Mouse (Mus musculus) lung, adult 2 months (tissue): ENCODE data around the gene Polr3gl. TPM values are rescaled to one million over a fixed set of nuclear protein-coding genes. Genes with fewer than 3 reads are reported as not detected.

Experiments used
- DNase-seq: peaks from one replicate; pipeline ENCODE4 v3.0.0; 2022
- H3K4me1 ChIP-seq: fragments of 200-500 bp; 2 replicates; pipeline ENCODE4 v1.6.1; 2011; ENCODE audit warnings: low read length; ENCODE audit not compliant: control insufficient read depth, insufficient read depth
- H3K4me3 ChIP-seq: fragments of 200-500 bp; replicated peaks from 2 replicates; pipeline ENCODE3; 2011; ENCODE audit warnings: low read depth, mild to moderate bottlenecking, control low read depth, low read length; ENCODE audit errors: extremely low read depth
- CTCF ChIP-seq: fragments of 200-500 bp; IDR thresholded peaks from 2 replicates; pipeline ENCODE4 v1.5.1; 2011; ENCODE audit warnings: mild to moderate bottlenecking, low read length, control low read depth; ENCODE audit not compliant: insufficient read depth
- POLR2A ChIP-seq: fragments of 200-500 bp; IDR thresholded peaks from 2 replicates; pipeline ENCODE4 v1.6.1; 2011; ENCODE audit warnings: low read depth, mild to moderate bottlenecking, control low read depth, low read length, borderline replicate concordance; ENCODE audit errors: extremely low read depth
- WGBS: fragments of 180-500 bp; shearing (Covaris S2); methylation state at CpG from one replicate; pipeline ENCODE4 v1.1.7; 2018; 5-methylcytosine and 5-hydroxymethylcytosine counted together
- polyA plus RNA-seq: library from polyadenylated mRNA; depleted of rRNA; stranded (reverse); fragments of >200 nt; gene quantifications from 2 replicates; pipeline ENCODE4 v1.2.3, GENCODE M21; 2012; rRNA removed

Polr3gl gene
- 18.3 and 21.3 TPM in 2 replicates for polyA plus RNA-seq

DNA sequence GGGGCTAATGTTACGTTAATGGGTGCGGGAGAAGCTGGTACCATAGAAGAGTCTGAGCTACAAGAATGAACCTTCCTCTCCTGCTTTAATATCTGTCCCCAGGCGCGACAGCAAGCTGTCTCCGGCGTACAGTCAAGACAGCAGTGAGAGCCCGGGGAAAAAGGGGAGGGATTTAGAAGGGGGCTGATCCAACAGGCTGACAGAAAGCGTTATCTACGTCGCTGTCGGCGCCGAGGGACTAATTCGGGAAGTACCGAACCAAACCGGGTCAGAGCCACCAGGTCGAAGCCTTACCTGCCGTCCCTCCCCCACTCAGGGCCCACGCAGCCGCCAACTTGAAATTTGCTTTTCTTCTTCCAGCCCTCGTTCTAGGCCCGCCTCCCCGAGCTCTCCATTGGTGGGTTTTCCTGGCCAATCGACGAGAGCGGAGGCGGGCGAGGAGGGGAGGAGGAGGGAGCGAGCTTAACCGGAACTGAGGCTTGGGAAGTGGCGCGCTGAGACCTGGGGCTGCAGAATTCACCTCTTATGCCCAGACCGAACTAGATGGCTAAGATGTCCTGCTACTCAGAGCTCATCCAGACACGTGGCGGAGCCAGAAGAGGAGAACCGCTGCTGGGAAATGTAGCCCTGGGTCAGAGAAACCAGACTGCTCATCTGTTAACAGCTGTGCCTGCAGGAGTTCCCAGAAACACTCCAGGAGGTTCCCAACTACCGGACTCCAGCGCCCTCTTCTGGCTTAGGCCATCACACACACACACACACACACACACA is at the start of gene Polr3gl:
Gene Polr3gl, minus strand, starts transcription at position 392 of the 771 bp plus-strand sequence.
- Histone ChIP-seq H3K4me1 (peaks cover 10% of the 10 kb centered on the region), H3K4me3 (peak within 1 kb of the TSS; percentile 90)
- under 1% methylated on average over 37 of the region's 38 CpGs for WGBS
- peak; percentile 77; the same call in 1 of the 2 replicates for TF ChIP-seq POLR2A
- no peak for TF ChIP-seq CTCF
- DNase-seq = peak; percentile 95

DNA sequence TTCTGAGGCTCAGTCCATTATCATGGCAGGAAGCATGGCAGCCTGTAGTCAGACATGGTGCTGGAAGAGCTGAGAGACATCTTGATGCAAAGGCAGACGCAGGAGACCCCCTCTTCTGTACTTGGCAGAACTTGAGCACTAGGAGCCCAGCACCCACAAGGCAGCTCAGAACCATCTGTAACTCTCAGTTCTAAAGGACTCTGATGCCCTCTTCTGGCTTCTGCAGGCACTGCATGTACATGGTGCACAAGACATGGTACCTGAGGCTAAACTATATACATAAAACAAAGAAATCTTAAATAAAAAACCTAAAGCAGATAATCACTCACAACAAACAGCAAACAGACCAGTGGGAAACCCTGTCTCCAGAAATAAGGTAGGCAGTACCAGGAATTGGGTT is 45.2 kb upstream of the Polr3gl start:
- peak; percentile 70 for DNase-seq
- Histone ChIP-seq H3K4me3 (no peak overlapping the region), H3K4me1 (peaks cover 8% of the 10 kb centered on the region)
- no peak for TF ChIP-seq POLR2A
- peak; percentile 63 for TF ChIP-seq CTCF
- 80% methylated on average over 1 of the region's 1 CpGs for WGBS

DNA sequence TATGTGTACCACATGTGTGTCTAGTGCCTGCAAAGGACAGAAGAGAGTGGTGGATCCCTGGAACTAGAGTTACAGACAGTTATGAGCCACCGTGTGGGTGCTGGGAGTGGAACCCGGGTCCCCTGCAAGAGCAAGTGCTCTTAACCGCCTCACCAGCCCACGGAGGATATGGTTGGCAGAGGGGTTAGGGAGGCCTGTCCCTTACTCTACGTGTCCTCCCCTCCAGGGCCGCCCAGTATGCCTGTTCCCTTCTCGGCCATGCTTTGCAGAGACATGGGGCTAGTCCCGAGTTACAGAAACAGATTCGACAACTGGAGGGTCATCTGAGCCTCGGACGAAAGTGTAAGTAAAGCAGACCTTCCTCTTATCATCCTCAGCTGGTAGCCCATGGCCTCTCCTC is 42.5 kb upstream of the Polr3gl start:
- TF ChIP-seq CTCF = no peak
- TF ChIP-seq POLR2A = no peak
- H3K4me3 ChIP-seq = no peak overlapping the region
- 61% methylated on average over 11 of the region's 11 CpGs for WGBS
- no peak for DNase-seq
- peaks cover 8% of the 10 kb centered on the region for H3K4me1 ChIP-seq

DNA sequence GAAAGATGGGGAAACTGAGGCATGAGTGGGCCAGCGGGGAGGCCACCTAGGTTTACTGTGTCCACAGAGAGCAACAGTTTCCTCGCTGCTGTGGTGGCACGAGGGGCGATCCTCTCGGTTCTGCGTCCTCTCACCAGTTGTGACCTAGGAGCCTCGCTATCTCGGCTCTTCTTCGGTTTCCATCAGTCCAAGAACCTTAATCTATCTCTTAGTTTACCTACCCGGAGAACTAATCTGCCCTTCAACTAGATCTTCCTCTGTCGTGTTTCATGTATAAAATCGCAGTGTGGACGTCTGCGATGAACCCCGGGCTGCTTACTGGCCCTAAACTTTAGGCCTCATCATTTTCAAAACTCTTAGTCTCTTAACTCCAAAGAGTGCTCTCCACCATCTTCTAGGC is 41.9 kb upstream of the Polr3gl start:
- 5% methylated on average over 15 of the region's 15 CpGs for WGBS
- peaks cover 8% of the 10 kb centered on the region for H3K4me1 ChIP-seq
- H3K4me3 ChIP-seq = peak overlapping the region; percentile 96
- no peak for TF ChIP-seq POLR2A
- no peak for TF ChIP-seq CTCF
- DNase-seq = no peak

DNA sequence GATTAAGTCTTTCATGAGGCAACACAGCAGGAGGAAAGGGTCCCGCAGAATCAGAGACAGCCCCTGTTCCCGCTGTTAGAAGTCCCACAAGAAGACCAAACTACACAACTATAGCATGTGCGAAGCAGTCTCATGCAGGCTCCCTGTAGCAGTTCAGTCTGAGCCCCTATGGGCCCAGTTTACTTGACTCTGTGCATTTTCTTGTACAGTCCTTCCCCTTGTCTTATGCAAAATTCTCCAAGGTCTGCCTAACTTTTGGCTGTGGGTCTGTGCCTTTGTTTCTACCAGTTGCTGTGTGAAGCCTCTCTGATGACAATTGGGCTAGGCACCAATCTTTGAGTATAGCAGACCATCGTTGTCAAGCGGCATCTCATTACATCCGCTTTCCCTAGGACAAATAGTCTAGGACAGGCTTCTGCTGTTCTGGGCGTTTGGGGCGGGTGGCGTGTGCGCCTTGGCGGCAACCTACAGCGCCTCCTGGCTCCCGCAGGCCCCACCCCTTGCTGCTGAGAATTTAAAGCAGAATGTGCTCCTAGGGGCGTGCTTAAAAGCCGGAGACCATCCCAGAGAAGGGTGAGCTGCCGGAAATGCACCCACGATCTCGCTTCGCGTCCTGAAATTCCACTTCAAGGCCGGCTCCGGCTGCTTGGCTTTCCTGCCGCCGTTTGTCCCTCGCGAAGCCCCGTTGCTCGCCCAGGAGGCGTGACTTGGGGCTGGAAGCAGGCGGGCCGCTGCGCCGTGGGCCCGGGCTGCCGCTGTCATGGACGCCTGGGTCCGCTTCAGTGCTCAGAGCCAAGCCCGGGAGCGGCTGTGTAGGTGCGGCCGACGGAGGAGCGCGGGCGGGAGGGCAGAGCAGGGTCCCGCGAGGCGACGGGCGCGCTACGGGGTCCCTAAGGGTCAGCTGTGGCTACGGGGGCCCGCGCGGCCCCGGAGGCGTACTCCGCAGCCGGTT is 41.2 kb upstream of the Polr3gl start, which contains the start of the genes Pex11b and Gm42957:
Gene Pex11b, plus strand, starts transcription at position 449 of the 952 bp plus-strand sequence.
Gene Gm42957, plus strand, starts transcription at position 547 of the 952 bp plus-strand sequence.
- Histone ChIP-seq H3K4me1 (peaks cover 12% of the 10 kb centered on the region), H3K4me3 (peak within 1 kb of the TSS; percentile 96)
- 2% methylated on average over 60 of the region's 60 CpGs for WGBS
- TF ChIP-seq POLR2A = peak; percentile 58; the same call in 1 of the 2 replicates
- no peak for TF ChIP-seq CTCF
- DNase-seq = peak; percentile 91

DNA sequence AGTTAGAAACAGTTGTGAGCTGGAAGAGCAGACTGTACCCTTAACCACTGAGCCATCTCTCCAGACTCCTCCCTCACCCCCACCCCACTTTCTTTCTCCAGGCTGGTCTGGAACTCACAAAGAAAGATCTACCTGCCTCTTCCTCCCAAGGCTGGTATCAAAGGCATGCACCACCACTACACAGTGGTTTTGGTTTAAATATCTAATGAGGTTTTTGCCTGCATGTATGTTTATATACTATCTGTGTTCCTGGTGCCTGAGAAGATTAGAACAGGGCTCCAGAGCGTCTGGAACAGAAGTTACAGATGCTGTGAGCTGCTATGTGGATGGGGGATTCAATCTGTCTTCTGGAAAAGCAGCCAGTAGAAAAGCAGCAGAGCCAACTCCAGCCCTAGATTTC is 40.0 kb upstream of the Polr3gl start:
- H3K4me1 ChIP-seq = peaks cover 12% of the 10 kb centered on the region
- TF ChIP-seq CTCF (no peak), POLR2A (no peak)
- WGBS = 85% methylated on average over 1 of the region's 1 CpGs
- no peak overlapping the region for H3K4me3 ChIP-seq
- DNase-seq = no peak

DNA sequence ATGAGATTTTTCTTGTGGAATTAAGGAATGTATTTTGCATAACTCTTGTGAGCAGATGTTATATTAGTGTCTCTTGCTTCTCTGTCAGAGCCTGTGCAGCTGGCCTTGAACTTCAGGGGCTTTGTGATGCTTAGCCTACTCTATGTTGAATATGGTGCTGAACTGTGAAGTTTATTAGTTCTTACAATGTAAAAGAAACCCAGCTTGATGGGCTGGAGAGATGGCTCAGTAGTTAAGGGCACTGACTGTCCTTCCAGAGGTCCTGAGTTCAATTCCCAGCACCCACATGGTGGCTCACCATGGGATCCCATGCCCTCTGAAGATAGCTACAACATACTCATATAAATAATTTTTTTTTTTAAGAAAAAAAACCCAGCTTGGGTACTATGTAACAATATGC is 38.1 kb upstream of the Polr3gl start:
- H3K4me3 ChIP-seq = no peak overlapping the region
- H3K4me1 ChIP-seq = peaks cover 12% of the 10 kb centered on the region
- TF ChIP-seq POLR2A = no peak
- TF ChIP-seq CTCF = no peak
- no peak for DNase-seq

DNA sequence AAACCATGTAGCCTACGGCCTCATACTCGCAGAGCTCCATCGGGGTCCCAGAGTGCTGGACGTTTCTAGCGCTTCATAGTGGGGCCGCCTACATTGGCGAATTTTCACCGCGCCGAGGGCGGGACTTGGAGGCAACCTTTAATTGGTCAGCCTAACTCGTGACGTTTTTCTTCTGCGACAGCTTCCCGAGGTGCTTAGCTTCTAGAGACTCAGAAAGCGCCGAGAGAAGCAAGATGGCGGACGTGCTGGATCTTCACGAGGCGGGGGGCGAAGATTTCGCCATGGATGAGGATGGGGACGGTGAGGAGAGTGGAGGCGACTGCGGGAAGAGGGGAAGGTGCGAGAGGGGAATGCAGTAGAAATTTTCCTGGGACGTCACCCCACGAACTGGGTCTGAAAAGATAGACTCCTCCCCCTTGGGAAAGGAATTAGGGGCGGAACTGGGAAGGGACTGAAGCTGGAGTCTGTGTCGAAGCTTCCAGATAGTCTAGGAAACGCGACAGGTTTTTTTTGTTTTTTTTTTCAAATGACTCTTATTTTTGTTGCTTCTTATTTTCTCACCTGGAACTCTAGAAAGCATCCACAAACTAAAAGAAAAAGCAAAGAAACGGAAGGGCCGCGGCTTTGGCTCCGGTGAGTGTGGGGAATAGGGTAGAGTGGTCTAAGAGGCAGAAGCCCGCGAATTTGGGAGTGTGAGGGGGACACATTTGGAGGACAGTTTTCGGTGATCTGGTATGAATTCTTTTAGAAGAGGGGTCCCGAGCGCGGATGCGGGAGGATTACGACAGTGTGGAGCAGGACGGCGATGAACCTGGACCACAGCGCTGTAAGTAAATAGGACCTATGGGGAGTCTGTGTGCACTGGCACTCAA is 36.0 kb upstream of the Polr3gl start, which contains the start of gene Rbm8a:
Gene Rbm8a, plus strand, starts transcription at position 205 of the 872 bp plus-strand sequence.
- TF ChIP-seq POLR2A = peak; percentile 98
- no peak for TF ChIP-seq CTCF
- H3K4me3 ChIP-seq = peak within 1 kb of the TSS; percentile 75
- DNase-seq = peak; percentile 96
- under 1% methylated on average over 48 of the region's 48 CpGs for WGBS
- H3K4me1 ChIP-seq = peaks cover 7% of the 10 kb centered on the region

DNA sequence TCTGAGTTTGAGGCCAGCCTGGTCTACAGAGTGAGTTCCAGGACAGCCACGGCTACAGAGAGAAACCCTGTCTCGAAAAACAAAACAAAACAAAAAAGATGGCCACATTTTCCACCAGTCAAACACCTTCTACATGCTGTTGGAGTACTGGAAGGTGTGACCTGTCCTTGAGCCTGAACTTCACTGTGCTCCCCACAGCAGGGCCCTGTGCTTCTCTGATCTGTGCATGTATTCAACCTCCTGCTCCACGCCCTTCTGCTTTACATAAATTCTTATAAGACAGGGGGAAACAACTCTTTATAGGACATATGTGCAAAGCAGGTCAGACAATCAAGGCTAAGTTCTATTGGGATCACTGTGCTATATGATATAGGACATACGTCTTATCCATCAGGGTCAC is 29.2 kb upstream of the Polr3gl start:
- Histone ChIP-seq H3K4me3 (no peak overlapping the region), H3K4me1 (no peaks in the 10 kb centered on the region)
- no peak for TF ChIP-seq CTCF
- no peak for TF ChIP-seq POLR2A
- WGBS = 89% methylated on average over 4 of the region's 4 CpGs
- DNase-seq = no peak
